Mouse (Mus musculus) G1E (cell line): ENCODE measurements around the gene Vmn2r109. TPM values are rescaled to one million over a fixed set of nuclear protein-coding genes. Genes with fewer than 3 reads are reported as not detected.
"Not testable (repeated sequence)": the region's sequence is repeated elsewhere in the genome, so short reads cannot be mapped to it uniquely, and the experiment has no call there.

Experiments
- ATAC-seq: 2 replicates; pipeline ENCODE4 v1.8.0; 2016; ENCODE audit warnings: mild to moderate bottlenecking; ENCODE audit not compliant: insufficient number of reproducible peaks, poor library complexity, low FRiP score, severe bottlenecking; ENCODE audit errors: extremely low read depth
- DNase-seq: peaks from one replicate; pipeline ENCODE4 v3.0.0; 2012; ENCODE audit warnings: low spot score
- H3K27me3 ChIP-seq: 2 replicates; pipeline ENCODE4 v1.6.1; 2012; ENCODE audit warnings: mild to moderate bottlenecking, low read length, inconsistent platforms; ENCODE audit not compliant: insufficient read depth
- H3K36me3 ChIP-seq: replicated peaks from 2 replicates; pipeline ENCODE3; 2012; ENCODE audit warnings: mild to moderate bottlenecking, inconsistent platforms
- H3K4me1 ChIP-seq: 2 replicates; pipeline ENCODE4 v1.6.1; 2012; ENCODE audit warnings: low read depth, low read length, inconsistent platforms, mixed read lengths; ENCODE audit not compliant: insufficient read depth
- H3K4me3 ChIP-seq: 2 replicates; pipeline ENCODE4 v1.5.1; 2012; ENCODE audit warnings: low read depth, mild to moderate bottlenecking, inconsistent platforms, low read length, moderate library complexity, mixed read lengths
- H3K9me3 ChIP-seq: replicated peaks from 2 replicates; pipeline ENCODE4 v1.6.1; 2012; ENCODE audit warnings: inconsistent platforms
- CTCF ChIP-seq: IDR thresholded peaks from 2 replicates; pipeline ENCODE4 v1.5.1; 2012; ENCODE audit warnings: low read depth, low read length, inconsistent platforms, mixed read lengths
- GATA1 ChIP-seq: IDR thresholded peaks from 2 replicates; pipeline ENCODE4 v1.6.1; 2012; ENCODE audit warnings: borderline replicate concordance, low read length, inconsistent platforms, mixed read lengths
- GATA2 ChIP-seq: IDR thresholded peaks from 2 replicates; pipeline ENCODE4 v1.6.1; 2012; ENCODE audit warnings: low read depth, low read length, inconsistent platforms, borderline replicate concordance
- POLR2AphosphoS5 ChIP-seq: IDR thresholded peaks from 2 replicates; pipeline ENCODE4 v1.6.1; 2012; ENCODE audit warnings: low read depth, low read length, inconsistent platforms; ENCODE audit not compliant: insufficient replicate concordance
- TAL1 ChIP-seq: conservative IDR thresholded peaks from 2 replicates; pipeline ENCODE4 v1.6.1; 2012; ENCODE audit warnings: low read depth, low read length, inconsistent platforms, mixed read lengths
- polyA plus RNA-seq: library from polyadenylated mRNA; stranded (reverse); fragments of >175 nt; gene quantifications from 2 replicates; pipeline ENCODE4 v1.2.3, GENCODE M21; 2012
- total RNA-seq, 2 experiments: library from RNA; stranded (forward) in 1 of 2; stranded (reverse) in 1 of 2; fragments of 200-1000 nt in 1 of 2; fragments of >200 nt in 1 of 2; fragmentation: Nextera tagmentation in 1 of 2; gene quantifications; 2 replicates each; pipeline ENCODE4 v1.2.3; 2014 to 2017

The Vmn2r109 gene
- total RNA-seq (2014; fragmentation: Nextera tagmentation) (not detected in 2 replicates), total RNA-seq (2017) (0.06 TPM in 1 of 2 replicates, not detected in the other), polyA plus RNA-seq (not detected in 2 replicates)

DNA sequence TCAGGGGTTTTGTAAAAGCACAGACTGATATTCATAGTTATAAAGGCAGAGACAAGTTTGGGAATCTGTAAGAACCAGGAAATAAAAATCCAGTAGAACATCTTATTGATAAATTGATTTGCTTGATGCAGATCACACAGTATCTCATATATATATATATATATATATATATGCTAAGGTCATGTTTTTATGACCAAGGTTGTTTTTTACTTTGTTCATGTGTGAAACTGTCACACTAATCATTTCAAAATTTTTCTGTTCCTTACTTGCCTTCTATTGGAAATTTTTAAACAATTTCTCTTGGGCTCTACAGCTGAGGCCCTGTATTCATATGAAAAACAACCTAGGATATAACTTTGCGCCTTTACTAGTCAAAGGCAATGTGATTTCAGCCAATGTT is at the start of gene Vmn2r109:
Gene Vmn2r109, minus strand, starts transcription at position 101 of the 400 bp plus-strand sequence.
- ATAC-seq (no peak), DNase-seq (no peak)
- Histone ChIP-seq H3K9me3 (no peaks in the 10 kb centered on the region), H3K4me3 (no peak within 1 kb of the TSS), H3K36me3 (no peaks in the 10 kb centered on the region), H3K27me3 (no peaks in the 10 kb centered on the region), H3K4me1 (no peaks in the 10 kb centered on the region)
- no peak for TF ChIP-seq GATA1
- no peak for TF ChIP-seq GATA2
- TF ChIP-seq CTCF: no peak
- TF ChIP-seq POLR2AphosphoS5: no peak
- no peak for TF ChIP-seq TAL1

DNA sequence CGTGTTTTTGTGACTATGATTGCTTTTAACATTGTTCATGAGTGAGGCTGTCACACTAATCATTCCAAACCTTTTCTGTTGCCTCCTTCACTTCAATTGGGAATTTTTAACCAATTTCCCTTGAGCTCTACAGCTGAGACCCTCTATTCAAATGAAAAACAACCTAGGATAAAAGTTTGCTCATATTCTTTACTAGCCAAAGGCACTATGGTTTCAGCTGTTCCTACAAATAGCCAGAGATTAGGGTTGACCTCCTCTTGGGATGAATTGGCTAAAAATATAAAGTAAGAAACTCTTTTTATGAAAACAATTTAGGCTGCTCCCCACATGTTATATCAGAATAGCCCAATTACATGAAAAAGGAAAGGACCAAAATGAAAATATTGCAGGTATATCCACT is 31.8 kb upstream of the Vmn2r109 start, which contains the start of gene Vmn2r110:
Gene Vmn2r110, minus strand, starts transcription at position 101 of the 400 bp plus-strand sequence.
- DNase-seq: no peak
- H3K9me3 ChIP-seq: no peaks in the 10 kb centered on the region
- no peak for TF ChIP-seq CTCF
- no peak for TF ChIP-seq GATA1
- no peak for TF ChIP-seq POLR2AphosphoS5
- TF ChIP-seq TAL1: no peak
- TF ChIP-seq GATA2: no peak
- no peak within 1 kb of the TSS for H3K4me3 ChIP-seq
- no peak for ATAC-seq
- no peaks in the 10 kb centered on the region for H3K36me3 ChIP-seq
- no peaks in the 10 kb centered on the region for H3K4me1 ChIP-seq
- no peaks in the 10 kb centered on the region for H3K27me3 ChIP-seq

DNA sequence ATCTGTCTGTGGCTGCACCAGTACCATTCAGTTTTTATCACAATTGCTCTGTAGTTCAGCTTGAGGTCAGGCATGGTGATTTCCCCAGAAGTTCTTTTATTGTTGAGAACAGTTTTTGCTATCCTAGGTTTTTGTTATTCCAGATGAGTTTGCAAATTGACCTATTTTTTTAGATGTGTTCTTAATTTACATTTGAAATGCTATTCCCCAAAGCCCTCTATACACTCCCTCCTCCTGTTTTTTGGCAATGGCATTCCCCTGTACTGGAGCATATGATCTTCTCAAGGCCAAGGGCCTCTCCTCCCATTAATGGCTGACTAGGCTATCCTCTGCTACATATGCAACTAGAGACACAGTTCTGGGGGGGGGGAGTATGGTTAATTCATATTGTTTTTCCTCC is 56.3 kb downstream of the Vmn2r109 start:
- not testable (repeated sequence) for DNase-seq, ATAC-seq, H3K36me3 ChIP-seq, H3K9me3 ChIP-seq, H3K27me3 ChIP-seq, H3K4me1 ChIP-seq, H3K4me3 ChIP-seq

DNA sequence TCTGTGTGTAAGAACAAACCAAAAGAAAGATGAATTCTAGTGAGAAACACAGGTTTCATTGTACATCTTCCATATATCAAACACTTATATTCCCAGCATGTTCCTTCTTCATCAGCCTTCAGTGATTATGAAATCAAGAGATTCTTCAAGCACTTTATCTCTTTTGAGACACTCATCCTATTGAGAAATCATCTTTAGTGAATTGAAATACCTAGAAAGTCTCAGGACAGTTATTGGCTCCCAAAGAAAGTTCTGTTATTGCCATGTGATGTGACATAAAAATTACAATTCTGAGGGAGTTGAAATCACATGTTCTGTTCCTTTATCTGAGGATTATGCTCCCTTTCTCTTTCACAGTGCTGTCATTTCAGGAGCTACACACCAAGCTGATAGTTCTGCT is 66.7 kb downstream of the Vmn2r109 start, which contains the start of gene Vmn1r225:
Gene Vmn1r225, plus strand, starts transcription at position 301 of the 400 bp plus-strand sequence.
- Histone ChIP-seq H3K9me3 (no peaks in the 10 kb centered on the region), H3K4me1 (no peaks in the 10 kb centered on the region), H3K4me3 (no peak within 1 kb of the TSS), H3K27me3 (no peaks in the 10 kb centered on the region), H3K36me3 (no peaks in the 10 kb centered on the region)
- DNase-seq (no peak), ATAC-seq (no peak)
- TF ChIP-seq CTCF (no peak), GATA1 (no peak), GATA2 (no peak), POLR2AphosphoS5 (no peak), TAL1 (no peak)

Other genes starting within 250 kb of the Vmn2r109 start
- gene Vmn2r107, start 219.5 kb downstream of the Vmn2r109 start, total RNA-seq (2014; fragmentation: Nextera tagmentation): not detected in 2 replicates
- gene Vmn2r107, start 219.5 kb downstream of the Vmn2r109 start, total RNA-seq (2017): under 0.01 and 0.06 TPM in 2 replicates
- gene Vmn2r107, start 219.5 kb downstream of the Vmn2r109 start, polyA plus RNA-seq: not detected in 2 replicates
- gene Vmn1r224, start 150.6 kb downstream of the Vmn2r109 start, total RNA-seq (2014; fragmentation: Nextera tagmentation): not detected in 2 replicates
- gene Vmn1r224, start 150.6 kb downstream of the Vmn2r109 start, total RNA-seq (2017): 0.05 and 0.12 TPM in 2 replicates
- gene Vmn1r224, start 150.6 kb downstream of the Vmn2r109 start, polyA plus RNA-seq: not detected in 2 replicates
- gene Vmn2r108, start 83.4 kb downstream of the Vmn2r109 start, total RNA-seq (2014; fragmentation: Nextera tagmentation): 0.10 TPM in 1 of 2 replicates, not detected in the other
- gene Vmn2r108, start 83.4 kb downstream of the Vmn2r109 start, total RNA-seq (2017): 0.05 and 0.06 TPM in 2 replicates
- gene Vmn2r108, start 83.4 kb downstream of the Vmn2r109 start, polyA plus RNA-seq: not detected in 2 replicates
- gene Vmn1r225, start 66.6 kb downstream of the Vmn2r109 start, total RNA-seq (2014; fragmentation: Nextera tagmentation): not detected in 2 replicates
- gene Vmn1r225, start 66.6 kb downstream of the Vmn2r109 start, total RNA-seq (2017): under 0.01 TPM in 1 of 2 replicates, not detected in the other
- gene Vmn1r225, start 66.6 kb downstream of the Vmn2r109 start, polyA plus RNA-seq: not detected in 2 replicates
- gene Vmn2r110, start 31.7 kb upstream of the Vmn2r109 start, total RNA-seq (2014; fragmentation: Nextera tagmentation): not detected in 2 replicates
- gene Vmn2r110, start 31.7 kb upstream of the Vmn2r109 start, total RNA-seq (2017): 0.06 and 0.22 TPM in 2 replicates
- gene Vmn2r110, start 31.7 kb upstream of the Vmn2r109 start, polyA plus RNA-seq: not detected in 2 replicates
- not detected in 2 replicates for gene Fpr-rs3, start 60.1 kb upstream of the Vmn2r109 start, total RNA-seq (2014; fragmentation: Nextera tagmentation)
- 0.33 TPM in 1 of 2 replicates, not detected in the other for gene Fpr-rs3, start 60.1 kb upstream of the Vmn2r109 start, total RNA-seq (2017)
- gene Fpr-rs3, start 60.1 kb upstream of the Vmn2r109 start, polyA plus RNA-seq: not detected in 2 replicates
- gene Vmn1r226, start 118.1 kb upstream of the Vmn2r109 start, total RNA-seq (2014; fragmentation: Nextera tagmentation): not detected in 2 replicates
- 0.05 and 0.06 TPM in 2 replicates for gene Vmn1r226, start 118.1 kb upstream of the Vmn2r109 start, total RNA-seq (2017)
- not detected in 2 replicates for gene Vmn1r226, start 118.1 kb upstream of the Vmn2r109 start, polyA plus RNA-seq
- not detected in 2 replicates for gene Vmn1r227, start 165.1 kb upstream of the Vmn2r109 start, total RNA-seq (2014; fragmentation: Nextera tagmentation)
- gene Vmn1r227, start 165.1 kb upstream of the Vmn2r109 start, total RNA-seq (2017): 0.05 and 0.06 TPM in 2 replicates
- gene Vmn1r227, start 165.1 kb upstream of the Vmn2r109 start, polyA plus RNA-seq: not detected in 2 replicates
- not detected in 2 replicates for gene Vmn1r228, start 221.4 kb upstream of the Vmn2r109 start, total RNA-seq (2014; fragmentation: Nextera tagmentation)
- 0.05 and 0.17 TPM in 2 replicates for gene Vmn1r228, start 221.4 kb upstream of the Vmn2r109 start, total RNA-seq (2017)
- not detected in 2 replicates for gene Vmn1r228, start 221.4 kb upstream of the Vmn2r109 start, polyA plus RNA-seq
- not detected in 2 replicates for gene Vmn1r229, start 246.8 kb upstream of the Vmn2r109 start, total RNA-seq (2014; fragmentation: Nextera tagmentation)
- 0.06 and 0.11 TPM in 2 replicates for gene Vmn1r229, start 246.8 kb upstream of the Vmn2r109 start, total RNA-seq (2017)
- gene Vmn1r229, start 246.8 kb upstream of the Vmn2r109 start, polyA plus RNA-seq: not detected in 2 replicates